Mouse (Mus musculus): Measurements from ENCODE around the gene Gm11992.

The Gm11992 gene

DNA sequence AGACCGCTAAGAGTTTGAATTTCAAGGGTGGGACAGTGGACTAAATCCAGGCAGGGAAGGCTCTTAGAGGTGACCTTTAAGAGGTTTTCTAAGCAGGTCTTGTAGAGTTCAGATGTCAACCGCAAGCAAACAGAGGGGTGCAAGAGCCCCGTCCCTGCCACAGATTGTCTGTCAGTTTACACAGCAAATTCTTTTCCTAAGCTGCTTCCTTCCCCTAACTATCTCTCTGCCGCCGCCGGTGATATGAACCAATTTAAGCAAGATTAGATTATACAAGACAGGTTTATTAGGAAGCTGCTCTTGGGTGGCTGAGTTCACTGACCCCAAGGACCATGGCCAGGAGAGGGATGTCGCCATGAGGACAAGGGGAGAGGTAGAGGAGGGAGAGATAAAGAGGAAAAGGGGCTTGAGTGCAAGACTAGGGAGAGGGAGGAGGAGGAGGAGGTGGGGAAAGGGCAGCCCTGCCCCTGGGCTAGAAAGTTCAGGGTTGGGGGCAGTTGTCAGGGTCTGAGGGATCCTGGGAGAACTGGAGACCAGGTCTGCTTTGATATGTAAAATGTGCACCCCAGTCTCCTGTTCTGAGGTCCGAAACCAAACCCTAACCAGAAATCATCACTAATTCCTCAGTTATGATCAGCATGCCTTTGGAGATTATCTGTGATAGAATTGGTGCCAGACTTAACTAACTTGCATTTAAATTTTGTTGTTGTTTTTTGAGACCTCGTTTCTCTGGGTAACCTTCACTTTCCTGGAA is 67.2 kb downstream of the Gm11992 start:
- no peak for DNase-seq (ENCODE audit: inconsistent ontology term)

DNA sequence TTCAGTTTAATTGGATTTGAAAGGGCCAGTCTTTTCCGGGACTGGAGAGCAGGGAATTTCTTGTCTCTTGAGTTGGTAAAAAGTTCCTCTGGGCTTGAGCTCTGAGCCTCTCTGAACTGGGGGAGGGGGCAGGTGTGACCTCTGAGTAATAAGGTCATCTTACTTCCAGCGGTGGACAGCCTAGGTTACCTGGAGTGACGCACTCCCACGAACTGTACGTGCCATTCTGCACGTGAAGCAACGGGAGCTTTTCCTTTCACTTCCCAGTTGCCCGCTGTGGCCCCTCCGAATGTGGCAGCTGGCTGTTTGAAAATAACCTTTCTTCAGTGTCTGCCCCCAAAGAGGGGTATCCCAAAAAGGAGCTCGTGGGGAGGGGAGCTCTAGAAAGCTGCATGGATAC is 67.7 kb downstream of the Gm11992 start:
- DNase-seq (ENCODE audit: inconsistent ontology term) = no peak

DNA sequence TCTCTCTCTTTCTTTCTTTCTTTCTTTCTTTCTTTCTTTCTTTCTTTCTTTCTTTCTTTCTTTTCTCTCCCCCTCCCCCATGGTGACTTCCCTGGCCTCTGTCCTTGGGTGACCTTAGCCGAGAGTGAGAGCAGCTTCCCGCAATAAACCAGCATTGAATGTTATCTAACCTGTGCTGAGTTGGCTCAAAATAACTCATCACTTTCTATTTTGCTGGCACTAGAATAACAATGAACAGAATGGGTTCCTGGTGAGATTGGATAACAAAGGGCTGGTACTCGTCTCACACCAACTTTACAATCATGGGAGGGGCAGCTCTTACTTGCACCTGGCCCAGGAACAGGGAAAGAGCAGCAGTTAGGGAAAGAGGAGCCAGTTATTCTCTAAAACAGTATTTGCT is 68.5 kb downstream of the Gm11992 start:
- DNase-seq (ENCODE audit: inconsistent ontology term) = peak; percentile 14

DNA sequence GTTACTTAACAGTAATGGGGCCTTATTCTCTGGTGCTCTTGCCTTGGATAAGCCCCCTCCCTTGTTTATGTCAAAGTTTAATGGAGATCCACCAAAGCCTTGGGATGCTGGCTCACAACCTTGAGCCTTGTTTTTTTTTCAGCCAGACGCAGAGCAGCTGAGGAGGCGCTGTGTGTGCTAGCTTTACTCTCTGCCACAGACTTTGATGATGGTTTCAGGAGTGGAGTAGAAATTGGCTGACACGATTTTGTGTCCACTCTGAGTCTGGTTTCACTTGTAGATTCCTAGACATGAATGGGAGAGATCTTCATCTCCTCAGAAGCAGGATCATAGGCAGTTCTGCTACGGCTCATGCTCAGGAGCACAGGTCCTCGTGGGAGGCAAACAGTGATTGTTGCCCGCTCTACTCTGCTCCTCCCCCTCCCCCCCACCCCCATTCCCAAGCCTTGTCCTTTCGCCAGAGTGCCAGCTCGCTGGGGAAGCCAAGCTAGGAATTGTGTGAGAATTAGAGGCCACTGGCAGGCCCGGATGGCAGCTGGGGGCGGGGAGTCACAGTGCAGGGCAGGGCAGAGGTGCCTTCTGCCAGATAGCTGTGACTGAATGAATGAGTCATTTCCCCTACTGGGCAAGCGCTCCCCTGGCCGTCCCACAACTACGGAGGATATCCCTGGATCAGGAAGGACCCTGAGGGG is 69.1 kb downstream of the Gm11992 start:
- peak; percentile 87 for DNase-seq (ENCODE audit: inconsistent ontology term)

DNA sequence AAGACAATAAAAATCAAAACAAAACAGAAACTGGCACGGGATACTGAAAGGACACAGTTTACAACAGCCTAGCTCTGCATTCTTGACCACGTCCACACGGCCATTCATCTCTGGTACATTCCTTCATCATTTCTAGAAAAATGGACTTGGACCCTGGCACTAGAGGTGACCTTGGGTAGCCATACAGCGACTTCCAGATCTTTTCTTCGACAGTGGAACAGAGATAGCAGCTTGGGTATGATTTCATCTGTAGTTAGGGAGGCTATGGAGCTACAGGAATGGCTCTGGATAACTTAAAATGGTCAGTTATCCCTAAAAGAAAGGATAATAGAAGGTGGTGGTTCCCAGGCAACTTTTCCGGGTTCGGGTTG is 69.6 kb downstream of the Gm11992 start, which contains the start of gene Upp1:
Gene Upp1, plus strand, starts transcription at position 54 of the 371 bp plus-strand sequence.
- DNase-seq (ENCODE audit: inconsistent ontology term) = no peak

DNA sequence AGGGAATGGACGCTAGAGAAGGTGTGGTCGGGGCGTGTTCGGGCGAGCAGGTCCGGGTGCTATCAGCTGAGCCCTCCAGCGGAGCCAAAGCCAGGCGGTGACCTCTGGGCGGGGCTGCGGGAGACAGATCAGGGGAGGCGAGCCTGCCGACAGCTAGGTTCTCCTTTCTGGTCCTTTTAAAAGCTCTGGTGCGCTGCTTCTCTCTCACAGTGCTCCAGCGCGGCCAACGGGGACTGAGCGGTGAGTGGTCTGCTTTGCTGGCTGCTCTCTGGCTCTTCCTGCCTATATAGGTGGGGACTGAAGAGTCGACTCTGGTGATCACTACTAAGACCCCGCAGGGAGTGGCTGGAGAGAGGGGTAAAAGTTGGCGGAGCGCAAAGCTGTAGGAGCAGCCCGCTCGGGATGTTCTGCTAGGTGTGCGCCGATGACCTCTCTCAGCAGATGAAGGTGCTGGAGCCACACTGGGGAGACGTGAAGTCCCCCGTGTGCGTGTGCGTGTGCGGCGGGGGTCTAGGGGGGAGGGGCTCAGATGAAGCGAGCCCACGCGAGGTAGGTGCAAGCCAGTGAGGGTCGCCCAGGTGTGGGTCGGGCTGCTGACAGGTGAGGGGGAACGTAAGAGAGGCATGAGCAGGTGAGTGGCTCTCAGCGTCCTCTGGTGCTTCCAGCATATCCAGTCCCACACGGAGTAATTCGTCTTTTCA is 70.2 kb downstream of the Gm11992 start:
- DNase-seq (ENCODE audit: inconsistent ontology term) = peak; percentile 61
